Mouse (Mus musculus) thymus, adult 2 months (tissue): Measurements from ENCODE around the gene Cxcr5.
A peak's percentile ranks its signal among the peaks of the same experiment; 100 is the strongest.

Experiments
- CTCF ChIP-seq: fragments of 200-500 bp; IDR thresholded peaks from 2 replicates; pipeline ENCODE4 v1.5.1; 2012; ENCODE audit warnings: mild to moderate bottlenecking, control low read depth, low read length, moderate library complexity, borderline replicate concordance; ENCODE audit not compliant: control insufficient read depth, poor library complexity, insufficient read depth; ENCODE audit errors: extremely low read depth
- POLR2A ChIP-seq: fragments of 200-500 bp; IDR thresholded peaks from 2 replicates; pipeline ENCODE4 v1.6.1; 2012; ENCODE audit warnings: mild to moderate bottlenecking, low read length, control low read depth, moderate library complexity; ENCODE audit not compliant: control insufficient read depth, poor library complexity, insufficient read depth; ENCODE audit errors: extremely low read depth

- TF ChIP-seq CTCF, result peak; percentile 51; the same call in 1 of the 2 replicates
- no peak for TF ChIP-seq POLR2A
Observed at GRCm38 (mm10) chr9:44477339-44478228, 84.1 kb downstream of the Cxcr5 start.
